Mouse (Mus musculus): ENCODE data around the gene Ckap2.

GRCm38 (mm10) chr8:22148367-22148740, 37.3 kb downstream of the Ckap2 start:
- no peak for TF ChIP-seq POLR2A (IDR thresholded peaks at IDR 0.05; ENCODE audit: low read depth, low read length)
- no peak for TF ChIP-seq CTCF (IDR thresholded peaks at IDR 0.05; ENCODE audit: borderline replicate concordance, insufficient read depth, low read length)
